Mouse (Mus musculus) small intestine, adult 2 months (tissue): ENCODE results near the gene B4galt5. TPM values are rescaled to one million over a fixed set of nuclear protein-coding genes. Genes with fewer than 3 reads are reported as not detected.

Experiments
- H3K27ac ChIP-seq: fragments of 200-500 bp; 2 replicates; pipeline ENCODE4 v1.5.1; 2012; ENCODE audit warnings: low read depth, low read length, control low read depth, inconsistent platforms; ENCODE audit not compliant: insufficient read depth
- H3K27me3 ChIP-seq: fragments of 200-500 bp; 2 replicates; pipeline ENCODE4 v1.6.1; 2012; ENCODE audit warnings: mild to moderate bottlenecking, moderate library complexity, low read length, inconsistent platforms; ENCODE audit not compliant: control insufficient read depth, insufficient read depth
- H3K36me3 ChIP-seq: fragments of 200-500 bp; 2 replicates; pipeline ENCODE4 v1.6.1; 2012; ENCODE audit warnings: mild to moderate bottlenecking, low read length, control low read depth, inconsistent platforms; ENCODE audit not compliant: control insufficient read depth, insufficient read depth
- H3K4me1 ChIP-seq: fragments of 200-500 bp; 2 replicates; pipeline ENCODE4 v1.6.1; 2012; ENCODE audit warnings: low read length, inconsistent platforms, mixed read lengths; ENCODE audit not compliant: control insufficient read depth, insufficient read depth, insufficient read length
- H3K4me3 ChIP-seq: fragments of 200-500 bp; 2 replicates; pipeline ENCODE4 v1.5.1; 2012; ENCODE audit warnings: low read depth, mild to moderate bottlenecking, control low read depth, inconsistent platforms, low read length, moderate library complexity
- CTCF ChIP-seq: fragments of 200-500 bp; IDR thresholded peaks from 2 replicates; pipeline ENCODE4 v1.5.1; 2012; ENCODE audit warnings: low read depth, mild to moderate bottlenecking, control low read depth, inconsistent platforms, low read length, moderate library complexity, mixed read lengths; ENCODE audit not compliant: insufficient replicate concordance, insufficient read length; ENCODE audit errors: extremely low read depth
- POLR2A ChIP-seq: fragments of 200-500 bp; IDR thresholded peaks from 2 replicates; pipeline ENCODE4 v1.6.1; 2012; ENCODE audit warnings: low read depth, mild to moderate bottlenecking, control low read depth, inconsistent platforms, low read length, moderate library complexity
- WGBS: fragments of 180-500 bp; shearing (Covaris S2); methylation state at CpG from one replicate; pipeline ENCODE4 v1.1.7; 2018; 5-methylcytosine and 5-hydroxymethylcytosine counted together
- polyA plus RNA-seq: library from polyadenylated mRNA; depleted of rRNA; stranded (reverse); fragments of >200 nt; gene quantifications from 2 replicates; pipeline ENCODE4 v1.2.3, GENCODE M21; 2012

Gene B4galt5
- polyA plus RNA-seq, 1 experiment: 84.7 TPM

GRCm38 (mm10) chr2:167332336-167332987 is 16.5 kb downstream of the B4galt5 start:
- WGBS: 32% methylated on average over 7 of the region's 7 CpGs
- TF ChIP-seq POLR2A (no peak), CTCF (no peak)
- Histone ChIP-seq H3K4me3 (no peak overlapping the region), H3K4me1 (peaks cover 45% of the 10 kb centered on the region), H3K27me3 (no peaks in the 10 kb centered on the region), H3K36me3 (peaks cover 3% of the 10 kb centered on the region; the same call in 1 of the 2 replicates), H3K27ac (peak overlapping the region; percentile 88)

- Histone ChIP-seq H3K36me3 (peaks cover 3% of the 10 kb centered on the region; the same call in 1 of the 2 replicates), H3K27me3 (no peaks in the 10 kb centered on the region), H3K27ac (peak overlapping the region; percentile 88), H3K4me1 (peaks cover 40% of the 10 kb centered on the region), H3K4me3 (no peak overlapping the region)
- whole genome bisulfite sequencing: 13% methylated on average over 5 of the region's 5 CpGs
- no peak for TF ChIP-seq CTCF
- TF ChIP-seq POLR2A: no peak
These were observed 17.5 kb downstream of the B4galt5 start for GRCm38 (mm10) chr2:167331432-167331921.

GRCm38 (mm10) chr2:167330581-167330980 is 18.4 kb downstream of the B4galt5 start:
- no peaks in the 10 kb centered on the region for H3K27me3 ChIP-seq
- H3K36me3 ChIP-seq: peaks cover 2% of the 10 kb centered on the region; the same call in 1 of the 2 replicates
- no peak overlapping the region for H3K27ac ChIP-seq
- TF ChIP-seq CTCF: no peak
- H3K4me3 ChIP-seq: no peak overlapping the region
- 76% methylated on average over 5 of the region's 5 CpGs for WGBS
- H3K4me1 ChIP-seq: peaks cover 37% of the 10 kb centered on the region

GRCm38 (mm10) chr2:167329478-167330262 is 19.3 kb downstream of the B4galt5 start:
- TF ChIP-seq CTCF: no peak
- no peak for TF ChIP-seq POLR2A
- no peak overlapping the region for H3K27ac ChIP-seq
- H3K27me3 ChIP-seq: no peaks in the 10 kb centered on the region
- 97% methylated on average over 9 of the region's 9 CpGs for WGBS
- H3K36me3 ChIP-seq: 0 out of 2 replicates have a peak, but pooled peaks cover 2% of the 10 kb centered on the region
- no peak overlapping the region for H3K4me3 ChIP-seq
- H3K4me1 ChIP-seq: peaks cover 30% of the 10 kb centered on the region; the same call in 1 of the 2 replicates

- Histone ChIP-seq H3K4me3 (no peak overlapping the region), H3K27ac (no peak overlapping the region), H3K36me3 (0 out of 2 replicates have a peak, but pooled peaks cover 2% of the 10 kb centered on the region), H3K4me1 (peaks cover 22% of the 10 kb centered on the region; the same call in 1 of the 2 replicates), H3K27me3 (no peaks in the 10 kb centered on the region)
- TF ChIP-seq POLR2A: no peak
- no peak for TF ChIP-seq CTCF
- WGBS: 75% methylated on average over 6 of the region's 6 CpGs
These were observed 20.6 kb downstream of the B4galt5 start for GRCm38 (mm10) chr2:167328340-167328739.

- Histone ChIP-seq H3K4me1 (peaks cover 11% of the 10 kb centered on the region), H3K36me3 (0 out of 2 replicates have a peak, but pooled peaks cover 2% of the 10 kb centered on the region), H3K27me3 (no peaks in the 10 kb centered on the region), H3K4me3 (no peak overlapping the region), H3K27ac (no peak overlapping the region)
- WGBS: 93% methylated on average over 9 of the region's 9 CpGs
- no peak for TF ChIP-seq POLR2A
- no peak for TF ChIP-seq CTCF
These were observed 22.4 kb downstream of the B4galt5 start for GRCm38 (mm10) chr2:167326582-167326981.
